ENCODE assay signal across 8 mouse cellular contexts in the genomic region with DNA sequence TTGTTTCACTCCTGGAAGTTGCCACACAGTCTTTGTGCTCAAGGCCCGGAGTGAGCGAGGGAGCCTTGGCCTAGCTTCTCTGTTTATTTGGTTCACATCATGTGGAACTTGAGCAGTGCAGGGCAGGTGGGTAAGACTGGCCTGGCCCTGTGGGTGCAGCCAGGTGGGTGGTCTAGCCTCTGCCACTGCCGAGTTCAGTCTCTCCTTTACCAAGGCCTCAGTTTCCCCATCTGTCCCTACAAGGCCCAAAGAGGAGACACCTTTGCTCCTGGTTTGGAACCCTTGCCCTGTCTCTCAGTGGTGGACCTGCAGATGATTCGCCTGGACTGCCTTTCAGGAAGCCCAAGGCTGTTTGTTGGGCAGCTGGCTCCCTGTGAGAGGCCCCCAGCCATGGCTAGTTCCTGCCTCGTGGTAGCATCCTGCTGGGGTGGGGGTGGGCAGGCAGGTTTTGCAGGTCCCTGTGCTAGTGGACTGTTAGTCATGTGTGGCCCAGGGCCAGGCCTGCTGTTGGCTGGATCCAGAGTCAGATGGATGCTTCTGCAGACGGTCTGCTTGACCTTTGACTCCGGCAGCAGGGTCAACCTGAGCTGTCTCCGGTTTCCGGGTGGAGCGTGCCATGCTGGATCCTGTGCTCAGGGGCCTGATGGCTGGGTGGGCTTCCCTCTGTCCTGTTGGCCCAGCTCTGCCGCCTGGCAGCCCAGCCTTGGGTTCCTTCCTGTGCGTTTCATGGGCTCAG. TPM values are rescaled to one million over a fixed set of nuclear protein-coding genes. Genes with fewer than 3 reads are reported as not detected.
DNase-seq lines count a peak whose midpoint lies in the region; ATAC-seq and TF ChIP-seq lines count a peak whose summit lies in the region.

No protein-coding gene starts in this region.

- no peak overlapping the region for H3K27ac ChIP-seq in ES-Bruce4 (ENCODE audit: insufficient read depth, low read length)
- H3K27ac ChIP-seq in liver, embryonic 13.5 days: peak overlapping the region; percentile 32; the same call in 1 of the 2 replicates

- no peak for TF ChIP-seq CTCF in ES-Bruce4 (IDR thresholded peaks at IDR 0.05; ENCODE audit: low read depth, low read length)

- no peaks in the 10 kb centered on the region for H3K9me3 ChIP-seq in ES-Bruce4 (replicated peaks; ENCODE audit: control insufficient read depth, insufficient read depth, low read length, poor library complexity, severe bottlenecking)
- H3K9me3 ChIP-seq in liver, embryonic 13.5 days (replicated peaks): no peaks in the 10 kb centered on the region

- peak; percentile 44; the same call in 1 of the 2 replicates for ATAC-seq in liver, embryonic 13.5 days (ENCODE audit: low read depth)

- H3K9ac ChIP-seq in ES-Bruce4 (ENCODE audit: low read depth, poor library complexity, severe bottlenecking): no peak overlapping the region
- no peak overlapping the region for H3K9ac ChIP-seq in liver, embryonic 13.5 days

- H3K4me2 ChIP-seq in liver, embryonic 13.5 days: no peak overlapping the region

- H3K36me3 ChIP-seq in ES-Bruce4 (ENCODE audit: control insufficient read depth, insufficient read depth, low read length, poor library complexity, severe bottlenecking): no peaks in the 10 kb centered on the region
- no peaks in the 10 kb centered on the region for H3K36me3 ChIP-seq in liver, embryonic 13.5 days

- 0 out of 2 replicates have a peak, but pooled peaks have one; percentile 24 for TF ChIP-seq EP300 in ES-Bruce4 (IDR thresholded peaks at IDR 0.05; ENCODE audit: insufficient read depth, low read depth, low read length)

- no peak overlapping the region for H3K4me3 ChIP-seq in ES-Bruce4 (ENCODE audit: low read depth, low read length)
- no peak overlapping the region for H3K4me3 ChIP-seq in liver, embryonic 13.5 days (replicated peaks)

- no peak for TF ChIP-seq POLR2A in ES-Bruce4 (IDR thresholded peaks at IDR 0.05; ENCODE audit: insufficient read depth, low read length)

- peaks cover 1% of the 10 kb centered on the region for H3K4me1 ChIP-seq in ES-Bruce4 (ENCODE audit: control insufficient read depth, insufficient read depth, low read length)
- H3K4me1 ChIP-seq in liver, embryonic 13.5 days (replicated peaks): peaks cover 10% of the 10 kb centered on the region

- WGBS in liver, embryonic 13.5 days (ENCODE audit: insufficient replicate concordance): 44% methylated on average over 12 of the region's 12 CpGs

- no peaks in the 10 kb centered on the region for H3K27me3 ChIP-seq in ES-Bruce4 (ENCODE audit: control insufficient read depth, insufficient read depth, low read length, poor library complexity, severe bottlenecking)
- H3K27me3 ChIP-seq in liver, embryonic 13.5 days: peaks cover 32% of the 10 kb centered on the region

- peak; percentile 78 to 81 for DNase-seq in adrenal gland, postnatal 36 days
- DNase-seq in heart, postnatal 4 days: peak; percentile 42
- no peak for DNase-seq in liver, embryonic 13.5 days
- DNase-seq in right cerebral cortex, adult 18-20 months: no peak
- no peak for DNase-seq in layer of hippocampus, adult 18-20 months (ENCODE audit: low spot score in 2 of 2)
- DNase-seq in thymus, adult 18-20 months: no peak
- no peak for DNase-seq in ovary, postnatal 36 days (ENCODE audit: low spot score)

RNA-seq across cellular contexts. Expression of a gene that starts 5.4 kb away (rescaled TPM):
- polyA plus RNA-seq in ES-Bruce4 (2011; ENCODE audit: insufficient read depth, insufficient read length, low read depth, missing spikeins): 3.6 and 3.9 TPM in 2 replicates
- total RNA-seq in adrenal gland, postnatal 36 days (2021): 1 to 10 TPM; 4.9 to 9.5 TPM
- total RNA-seq in heart, postnatal 4 days (2021): 10 to 100 TPM; 29.0 to 32.5 TPM
- polyA plus RNA-seq in liver, embryonic 13.5 days (2015; fragmentation: Nextera tagmentation; extraction: Ambion mirVana): 0.13 and 0.17 TPM in 2 replicates
- 1 to 10 TPM; 3.9 to 4.5 TPM for total RNA-seq in layer of hippocampus, adult 18-20 months (2021)

RNA-seq across cellular contexts. Expression of a gene that starts 44.9 kb away (rescaled TPM):
- polyA plus RNA-seq in ES-Bruce4 (2011; ENCODE audit: insufficient read depth, insufficient read length, low read depth, missing spikeins): 7.0 and 7.7 TPM in 2 replicates
- total RNA-seq in adrenal gland, postnatal 36 days (2021): 10 to 100 TPM; 23.9 to 38.3 TPM
- total RNA-seq in heart, postnatal 4 days (2021): under 1 TPM; 0.20 to 0.26 TPM
- polyA plus RNA-seq in liver, embryonic 13.5 days (2015; fragmentation: Nextera tagmentation; extraction: Ambion mirVana): 0.06 and 0.10 TPM in 2 replicates
- total RNA-seq in layer of hippocampus, adult 18-20 months (2021): 1 to 10 TPM; 3.8 TPM

Comparison
In these comparisons a context has a peak if more than half of its experiments do, and no peak if none do; other contexts are left out.
1. DNase-seq: peak in adrenal gland, postnatal 36 days (2 of 2) and heart, postnatal 4 days (single experiment); none in liver, embryonic 13.5 days (single experiment), right cerebral cortex, adult 18-20 months (single experiment), layer of hippocampus, adult 18-20 months (0 of 2), thymus, adult 18-20 months (0 of 2) and ovary, postnatal 36 days (single experiment).
2. RNA of a gene that starts 44.9 kb away (total RNA-seq): 23.9 to 38.3 TPM in adrenal gland, postnatal 36 days; 3.8 TPM in layer of hippocampus, adult 18-20 months and 0.20 to 0.26 TPM in heart, postnatal 4 days; every median in the first group is over 4 times any median in the second.